In genomic region chr5:98020658-98021057, GRCm38 (mm10) we compare ENCODE assay signal across 20 mouse cellular contexts. TPM values are rescaled to one million over a fixed set of nuclear protein-coding genes. Genes with fewer than 3 reads are reported as not detected.
DNase-seq lines count a peak whose midpoint lies in the region; ATAC-seq and TF ChIP-seq lines count a peak whose summit lies in the region.
"Had no signal": no experiment of that assay in that cellular context is flagged by ENCODE, and none has a peak within 500 bp of the region (broad histone marks: within the 10 kb centered on the region; RNA-seq: fewer than 3 reads in every experiment).

No protein-coding gene starts in this region.

- H3K79me2 ChIP-seq in CH12.LX (replicated peaks; ENCODE audit: control insufficient read depth, extremely low read depth, insufficient read depth, poor library complexity, severe bottlenecking) = no peaks in the 10 kb centered on the region; the same call in 1 of the 2 replicates

- ATAC-seq in intestine, postnatal 0 days = no peak
- no peak for ATAC-seq in intestine, embryonic 15.5 days
- 0 out of 2 replicates have a peak, but pooled peaks have one; percentile 6 for ATAC-seq in granulocyte monocyte progenitor cell, adult 5-6 weeks (replicated peaks; ENCODE audit: poor library complexity, severe bottlenecking)
- ATAC-seq: activated CD4-positive, CD25-positive, alpha-beta regulatory T cell, adult 4 months; CD4-positive, CD25-positive, alpha-beta regulatory T cell, adult 4 months; Patski had no signal

- TF ChIP-seq CTCF in intestine, postnatal 0 days (IDR thresholded peaks at IDR 0.05; ENCODE audit: low read depth) = no peak
- TF ChIP-seq CTCF in CH12.LX (conservative IDR thresholded peaks at IDR 0.05 in 1 of 2, IDR thresholded peaks at IDR 0.05 in 1 of 2; ENCODE audit: low read depth in 2 of 2, low read length in 2 of 2) = no peak

- peaks cover 17% of the 10 kb centered on the region for H3K4me1 ChIP-seq in intestine, postnatal 0 days (replicated peaks; ENCODE audit: control insufficient read depth, insufficient read depth, low read length)
- 0 out of 2 replicates have a peak, but pooled peaks cover 3% of the 10 kb centered on the region for H3K4me1 ChIP-seq in intestine, embryonic 15.5 days (replicated peaks)
- H3K4me1 ChIP-seq in CH12.LX (ENCODE audit: control insufficient read depth in 1 of 2, insufficient read depth in 2 of 2) = peaks cover 25 to 56% of the 10 kb centered on the region in 2 experiments

- H3K27me3 ChIP-seq in intestine, postnatal 0 days (replicated peaks; ENCODE audit: control insufficient read depth, insufficient read depth, low read length) = no peaks in the 10 kb centered on the region
- H3K27me3 ChIP-seq in intestine, embryonic 15.5 days (replicated peaks) = no peaks in the 10 kb centered on the region
- H3K27me3 ChIP-seq in CH12.LX (replicated peaks) = no peaks in the 10 kb centered on the region
- H3K27me3 ChIP-seq: Patski had no signal

- no peak overlapping the region for H3K4me2 ChIP-seq in intestine, postnatal 0 days (replicated peaks; ENCODE audit: low read depth)
- H3K4me2 ChIP-seq in intestine, embryonic 15.5 days (replicated peaks) = no peak overlapping the region
- H3K4me2 ChIP-seq in CH12.LX (ENCODE audit: insufficient read depth, low read depth, poor library complexity, severe bottlenecking) = peak overlapping the region; percentile 13; the same call in 1 of the 2 replicates

- DNase-seq in CH12.LX (ENCODE audit: extremely low read depth) = no peak
- no peak for DNase-seq in heart, adult 9 months (ENCODE audit: low spot score in 2 of 2)
- no peak for DNase-seq in left cerebral cortex, postnatal 4 days
- DNase-seq: adrenal gland, adult 2 months; adrenal gland, adult 8-10 months; adrenal gland, postnatal 10 days; adrenal gland, postnatal 14 days; adrenal gland, postnatal 25 days; adrenal gland, postnatal 36 days; cerebellum, adult 11 months; cerebellum, adult 11-12 months; cerebellum, adult 18-20 months; cerebellum, adult 2 months had no signal

- H3K9ac ChIP-seq in intestine, postnatal 0 days (ENCODE audit: low read depth, low read length) = no peak overlapping the region
- no peak overlapping the region for H3K9ac ChIP-seq in intestine, embryonic 15.5 days
- no peak overlapping the region for H3K9ac ChIP-seq in CH12.LX (ENCODE audit: insufficient read depth, low read depth)

- no peak; the same call in none of the 2 replicates for TF ChIP-seq RAD21 in CH12.LX (IDR thresholded peaks at IDR 0.05; ENCODE audit: low read depth, low read length)

- intact Hi-C loops in left cerebral cortex, postnatal 4 days (cut with DNase I) = no loop called here

- H3K9me3 ChIP-seq in intestine, postnatal 0 days (ENCODE audit: control insufficient read depth) = no peaks in the 10 kb centered on the region
- H3K9me3 ChIP-seq in intestine, embryonic 15.5 days = no peaks in the 10 kb centered on the region
- H3K9me3 ChIP-seq in CH12.LX (replicated peaks; ENCODE audit: low read length) = no peaks in the 10 kb centered on the region

- H3K4me3 ChIP-seq in intestine, postnatal 0 days (ENCODE audit: low read depth, low read length) = no peak overlapping the region
- no peak overlapping the region for H3K4me3 ChIP-seq in intestine, embryonic 15.5 days (replicated peaks)
- no peak overlapping the region for H3K4me3 ChIP-seq in CH12.LX (replicated peaks in 1 of 3; ENCODE audit: low read depth in 2 of 3, low read length in 2 of 3, poor library complexity in 1 of 3)

- H3K36me3 ChIP-seq in intestine, postnatal 0 days (ENCODE audit: control insufficient read depth, insufficient read depth) = peaks cover 13% of the 10 kb centered on the region; the same call in 1 of the 2 replicates
- H3K36me3 ChIP-seq in intestine, embryonic 15.5 days = peaks cover 2% of the 10 kb centered on the region; the same call in 1 of the 2 replicates
- peaks cover 2 to 9% of the 10 kb centered on the region in 2 experiments for H3K36me3 ChIP-seq in CH12.LX (replicated peaks in 1 of 2; ENCODE audit: control insufficient read depth in 1 of 2, insufficient read depth in 1 of 2, low read length in 1 of 2)
- H3K36me3 ChIP-seq: G1E had no signal

- TF ChIP-seq POLR2A in CH12.LX (IDR thresholded peaks at IDR 0.05; ENCODE audit: low read depth, low read length) = no peak

- in situ Hi-C loops in CH12.LX (cut with MboI; ENCODE audit: low pct_ligation_motif_present, low pct_unique_long_range_greater_than_20kb, low sequenced_read_pairs) = loop anchor here (10.0 kb wide), 1 partner anchor 46 kb away; no protein-coding TSS in a partner anchor

- H3K27ac ChIP-seq in intestine, postnatal 0 days (ENCODE audit: low read depth, low read length) = 0 out of 2 replicates have a peak overlapping the region, but pooled peaks have one; percentile 1
- no peak overlapping the region for H3K27ac ChIP-seq in intestine, embryonic 15.5 days
- H3K27ac ChIP-seq in CH12.LX (ENCODE audit: insufficient read depth, low read depth) = peak overlapping the region; percentile 70

- peak; percentile 60 for TF ChIP-seq EP300 in CH12.LX (IDR thresholded peaks at IDR 0.05; ENCODE audit: low read length)

- dilution Hi-C loops in CH12.LX (cut with MboI; ENCODE audit: extremely low pct_ligation_motif_present, extremely low pct_unique_long_range_greater_than_20kb, low sequenced_read_pairs) = no loop called here

TF ChIP-seq in CH12.LX, 34 proteins besides CTCF, POLR2A, EP300 and RAD21:
- TF ChIP-seq TCF12 (IDR thresholded peaks at IDR 0.05; ENCODE audit: low read depth, low read length) (peak; percentile 51; the same call in 1 of the 2 replicates), IRF4 (IDR thresholded peaks at IDR 0.05; ENCODE audit: low read depth, low read length) (peak; percentile 65), ETS1 (conservative IDR thresholded peaks at IDR 0.05; ENCODE audit: low read depth, low read length) (peak; percentile 90), MAFK (IDR thresholded peaks at IDR 0.05; ENCODE audit: insufficient replicate concordance, low read length) (peak; percentile 52; the same call in 1 of the 2 replicates), JUND (conservative IDR thresholded peaks at IDR 0.05; ENCODE audit: low read depth, low read length) (0 out of 2 replicates have a peak, but pooled peaks have one; percentile 17), ZMIZ1 (IDR thresholded peaks at IDR 0.05; ENCODE audit: low read depth, low read length) (no peak), UBTF (IDR thresholded peaks at IDR 0.05; ENCODE audit: low read depth, low read length) (no peak), ZC3H11A (IDR thresholded peaks at IDR 0.05; ENCODE audit: low read depth, low read length) (no peak), MEF2A (IDR thresholded peaks at IDR 0.05; ENCODE audit: borderline replicate concordance, low read depth, low read length) (peak; percentile 68), MXI1 (IDR thresholded peaks at IDR 0.05; ENCODE audit: low read depth, low read length) (peak; percentile 43; the same call in 1 of the 2 replicates), BHLHE40 (IDR thresholded peaks at IDR 0.05; ENCODE audit: low read depth, low read length) (peak; percentile 88)

RNA-seq across cellular contexts. Expression of gene Antxr2, which starts 10.2 kb away (rescaled TPM):
- polyA plus RNA-seq in intestine, postnatal 0 days (2015; fragmentation: Nextera tagmentation; extraction: Ambion mirVana) = 17.5 and 18.3 TPM in 2 replicates
- 19.1 and 21.7 TPM in 2 replicates for polyA plus RNA-seq in intestine, embryonic 15.5 days (2015; fragmentation: Nextera tagmentation; extraction: Ambion mirVana)
- 3.6 and 4.8 TPM in 2 replicates for total RNA-seq in CH12.LX (2012; rRNA removed)
- total RNA-seq in CH12.LX (2014; rRNA removed) = 3.9 and 4.5 TPM in 2 replicates
- polyA plus RNA-seq in CH12.LX (2012; ENCODE audit: insufficient read length, low read depth) = 4.0 and 6.4 TPM in 2 replicates
- 6.1 and 9.5 TPM in 2 replicates for total RNA-seq in granulocyte monocyte progenitor cell, adult 5-6 weeks (2014; fragmentation: Nextera tagmentation)
- 8.3 and 9.1 TPM in 2 replicates for total RNA-seq in granulocyte monocyte progenitor cell, adult 5-6 weeks (2017)
- 1 to 10 TPM; 4.5 to 6.7 TPM for total RNA-seq in left cerebral cortex, postnatal 4 days (2021)
- polyA plus RNA-seq: G1E had no signal
